9 mouse cellular contexts compared by ENCODE assay signal in genomic region chr7:66107930-66108329, GRCm38 (mm10). TPM values are rescaled to one million over a fixed set of nuclear protein-coding genes. Genes with fewer than 3 reads are reported as not detected.
DNase-seq lines count a peak whose midpoint lies in the region; ATAC-seq and TF ChIP-seq lines count a peak whose summit lies in the region.
"Had no signal": no experiment of that assay in that cellular context is flagged by ENCODE, and none has a peak within 500 bp of the region (broad histone marks: within the 10 kb centered on the region; RNA-seq: fewer than 3 reads in every experiment).

No protein-coding gene starts in this region.

- no peak overlapping the region for H3K4me3 ChIP-seq in forebrain, postnatal 0 days (ENCODE audit: low read depth, low read length)
- H3K4me3 ChIP-seq in forebrain, embryonic 15.5 days, result no peak overlapping the region
- no peak overlapping the region for H3K4me3 ChIP-seq in heart, postnatal 0 days (ENCODE audit: low read depth, low read length)

- H3K27ac ChIP-seq in forebrain, postnatal 0 days (ENCODE audit: low read depth, low read length), result no peak overlapping the region
- no peak overlapping the region for H3K27ac ChIP-seq in forebrain, embryonic 15.5 days (replicated peaks)
- H3K27ac ChIP-seq in heart, postnatal 0 days (ENCODE audit: low read depth), result no peak overlapping the region

- TF ChIP-seq CTCF in forebrain, postnatal 0 days (IDR thresholded peaks at IDR 0.05; ENCODE audit: low read depth), result peak; percentile 62
- peak; percentile 58 for TF ChIP-seq CTCF in heart, postnatal 0 days (IDR thresholded peaks at IDR 0.05; ENCODE audit: low read depth)

- no peak for ATAC-seq in forebrain, postnatal 0 days
- no peak for ATAC-seq in forebrain, embryonic 15.5 days (replicated peaks)
- ATAC-seq in heart, postnatal 0 days (ENCODE audit: insufficient read depth, low read depth), result no peak

- H3K36me3 ChIP-seq in forebrain, postnatal 0 days (ENCODE audit: insufficient read depth), result no peaks in the 10 kb centered on the region
- no peaks in the 10 kb centered on the region for H3K36me3 ChIP-seq in forebrain, embryonic 15.5 days
- H3K36me3 ChIP-seq in heart, postnatal 0 days (replicated peaks; ENCODE audit: control insufficient read depth, insufficient read depth, low read length), result no peaks in the 10 kb centered on the region
- H3K36me3 ChIP-seq: neural tube, embryonic 13.5 days had no signal

- no peak overlapping the region for H3K4me2 ChIP-seq in forebrain, postnatal 0 days (ENCODE audit: low read depth)
- H3K4me2 ChIP-seq in forebrain, embryonic 15.5 days (replicated peaks), result no peak overlapping the region
- H3K4me2 ChIP-seq in heart, postnatal 0 days (ENCODE audit: low read depth, low read length), result no peak overlapping the region

- no peak overlapping the region for H3K9ac ChIP-seq in forebrain, postnatal 0 days
- no peak overlapping the region for H3K9ac ChIP-seq in forebrain, embryonic 15.5 days (replicated peaks)
- no peak overlapping the region for H3K9ac ChIP-seq in heart, postnatal 0 days (replicated peaks; ENCODE audit: low read depth, low read length)

- no peaks in the 10 kb centered on the region for H3K9me3 ChIP-seq in forebrain, postnatal 0 days (ENCODE audit: low read length)
- no peaks in the 10 kb centered on the region for H3K9me3 ChIP-seq in forebrain, embryonic 15.5 days
- no peaks in the 10 kb centered on the region for H3K9me3 ChIP-seq in heart, postnatal 0 days (replicated peaks; ENCODE audit: control insufficient read depth, low read length)
- H3K9me3 ChIP-seq: neural tube, embryonic 13.5 days had no signal

- no peaks in the 10 kb centered on the region for H3K27me3 ChIP-seq in forebrain, postnatal 0 days (ENCODE audit: insufficient read depth, low read length)
- no peaks in the 10 kb centered on the region for H3K27me3 ChIP-seq in forebrain, embryonic 15.5 days
- H3K27me3 ChIP-seq in heart, postnatal 0 days (ENCODE audit: control insufficient read depth, insufficient read depth, low read length), result no peaks in the 10 kb centered on the region

- DNase-seq in forebrain, postnatal 0 days, result peak; percentile 40
- DNase-seq in right cerebral cortex, adult 18-20 months, result peak; percentile 24
- DNase-seq in right cerebral cortex, postnatal 14 days, result no peak
- no peak for DNase-seq in heart, postnatal 0 days (ENCODE audit: low spot score)
- DNase-seq in retina, embryonic 14.5 days (ENCODE audit: low spot score), result peak; percentile 59
- no peak for DNase-seq in urinary bladder, adult 2 months (ENCODE audit: low spot score)
- DNase-seq in right cerebral cortex, postnatal 36 days (ENCODE audit: low spot score in 2 of 2), result no peak

- peaks cover 6% of the 10 kb centered on the region; the same call in 1 of the 2 replicates for H3K4me1 ChIP-seq in forebrain, postnatal 0 days (ENCODE audit: insufficient read depth)
- H3K4me1 ChIP-seq in forebrain, embryonic 15.5 days, result peaks cover 26% of the 10 kb centered on the region
- peaks cover 10% of the 10 kb centered on the region for H3K4me1 ChIP-seq in heart, postnatal 0 days (ENCODE audit: control insufficient read depth, insufficient read depth)

- TF ChIP-seq EP300 in heart, postnatal 0 days (IDR thresholded peaks at IDR 0.05; ENCODE audit: low read depth), result no peak

- 7% methylated on average over 7 of the region's 7 CpGs for WGBS in forebrain, postnatal 0 days
- 6% methylated on average over 7 of the region's 7 CpGs for WGBS in forebrain, embryonic 15.5 days
- WGBS in heart, postnatal 0 days, result 10% methylated on average over 7 of the region's 7 CpGs

RNA-seq across cellular contexts. Expression of gene Chsy1, which starts 1.4 kb away (rescaled TPM):
- 39.8 and 49.9 TPM in 2 replicates for total RNA-seq in forebrain, postnatal 0 days (2014; rRNA removed)
- 8.7 TPM in 2 replicates for polyA plus RNA-seq in forebrain, postnatal 0 days (2015; fragmentation: Nextera tagmentation; extraction: Ambion mirVana)
- 13.3 and 13.8 TPM in 2 replicates for polyA plus RNA-seq in forebrain, embryonic 15.5 days (2015; fragmentation: Nextera tagmentation; extraction: Ambion mirVana)
- total RNA-seq in heart, postnatal 0 days (2014; rRNA removed; ENCODE audit: low replicate concordance), result 37.8 and 43.4 TPM in 2 replicates
- 8.9 and 9.6 TPM in 2 replicates for polyA plus RNA-seq in heart, postnatal 0 days (2015; fragmentation: Nextera tagmentation; extraction: Ambion mirVana)
- polyA plus RNA-seq in urinary bladder, adult 2 months (2012; rRNA removed), result 8.9 and 10.6 TPM in 2 replicates

RNA-seq across cellular contexts. Expression of gene Selenos, which starts 28.5 kb away (rescaled TPM):
- 49.7 and 52.2 TPM in 2 replicates for total RNA-seq in forebrain, postnatal 0 days (2014; rRNA removed)
- polyA plus RNA-seq in forebrain, postnatal 0 days (2015; fragmentation: Nextera tagmentation; extraction: Ambion mirVana), result 110 and 117 TPM in 2 replicates
- polyA plus RNA-seq in forebrain, embryonic 15.5 days (2015; fragmentation: Nextera tagmentation; extraction: Ambion mirVana), result 77.9 and 81.0 TPM in 2 replicates
- 30.7 and 41.3 TPM in 2 replicates for total RNA-seq in heart, postnatal 0 days (2014; rRNA removed; ENCODE audit: low replicate concordance)
- polyA plus RNA-seq in heart, postnatal 0 days (2015; fragmentation: Nextera tagmentation; extraction: Ambion mirVana), result 66.3 and 70.5 TPM in 2 replicates
- polyA plus RNA-seq in urinary bladder, adult 2 months (2012; rRNA removed), result 73.2 and 86.9 TPM in 2 replicates

RNA-seq across cellular contexts. Expression of gene Snrpa1, which starts 49.1 kb away (rescaled TPM):
- 45.6 and 55.8 TPM in 2 replicates for total RNA-seq in forebrain, postnatal 0 days (2014; rRNA removed)
- polyA plus RNA-seq in forebrain, postnatal 0 days (2015; fragmentation: Nextera tagmentation; extraction: Ambion mirVana), result 135 TPM in 2 replicates
- polyA plus RNA-seq in forebrain, embryonic 15.5 days (2015; fragmentation: Nextera tagmentation; extraction: Ambion mirVana), result 147 and 156 TPM in 2 replicates
- 18.0 and 30.8 TPM in 2 replicates for total RNA-seq in heart, postnatal 0 days (2014; rRNA removed; ENCODE audit: low replicate concordance)
- polyA plus RNA-seq in heart, postnatal 0 days (2015; fragmentation: Nextera tagmentation; extraction: Ambion mirVana), result 58.9 and 62.1 TPM in 2 replicates
- 29.4 and 35.5 TPM in 2 replicates for polyA plus RNA-seq in urinary bladder, adult 2 months (2012; rRNA removed)

Comparison
In these comparisons a context has a peak if more than half of its experiments do, and no peak if none do; other contexts are left out.
1. DNase-seq: peak in forebrain, postnatal 0 days (single experiment), right cerebral cortex, adult 18-20 months (single experiment) and retina, embryonic 14.5 days (single experiment); none in right cerebral cortex, postnatal 14 days (single experiment), heart, postnatal 0 days (single experiment), urinary bladder, adult 2 months (single experiment) and right cerebral cortex, postnatal 36 days (0 of 2).